Mouse (Mus musculus): ENCODE data around the gene Dntt. TPM values are rescaled to one million over a fixed set of nuclear protein-coding genes. Genes with fewer than 3 reads are reported as not detected.

The Dntt gene
- polyA plus RNA-seq, 1 experiment = 343 TPM

- TF ChIP-seq POLR2A (IDR thresholded peaks at IDR 0.05; ENCODE audit: insufficient read depth, low read depth, low read length) (no peak), CTCF (IDR thresholded peaks at IDR 0.05; ENCODE audit: insufficient read depth, low read depth, low read length) (no peak)
- Histone ChIP-seq H3K27ac (ENCODE audit: insufficient read depth, low read depth, low read length) (no peak overlapping the region), H3K4me1 (ENCODE audit: control insufficient read depth, insufficient read depth, low read length) (no peaks in the 10 kb centered on the region), H3K4me3 (ENCODE audit: insufficient read depth, low read depth, low read length) (no peak overlapping the region)
- 91% methylated on average over 14 of the region's 14 CpGs for WGBS
Observed at GRCm38 (mm10) chr19:41073746-41074455, 44.8 kb downstream of the Dntt start.

DNA sequence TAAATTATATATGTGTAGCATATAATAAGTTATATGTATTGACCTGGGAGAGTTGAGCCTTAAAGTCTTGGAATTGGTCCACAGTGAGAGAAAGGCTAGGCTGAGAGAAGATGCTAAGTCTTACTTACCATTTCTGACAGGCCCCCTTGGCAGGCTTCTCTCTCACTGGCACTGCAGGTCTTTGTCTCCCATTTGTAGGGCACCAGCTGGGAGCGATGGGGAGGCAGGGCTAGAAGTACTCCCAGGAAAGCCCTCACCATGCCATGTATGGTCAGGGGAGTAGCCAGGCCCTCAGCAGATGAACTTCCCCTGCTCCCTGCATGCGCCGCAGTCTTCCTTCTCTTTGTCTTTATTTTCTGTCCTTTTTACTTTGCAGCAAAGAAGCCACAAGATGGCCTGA is 47.8 kb downstream of the Dntt start, which contains the start of gene Opalin:
TSS of gene Opalin (minus strand) at position 208 of the 400 bp plus-strand sequence.
- no peak for TF ChIP-seq POLR2A (IDR thresholded peaks at IDR 0.05; ENCODE audit: insufficient read depth, low read depth, low read length)
- TF ChIP-seq CTCF (IDR thresholded peaks at IDR 0.05; ENCODE audit: insufficient read depth, low read depth, low read length) = no peak
- Histone ChIP-seq H3K4me1 (ENCODE audit: control insufficient read depth, insufficient read depth, low read length) (peaks cover 4% of the 10 kb centered on the region), H3K27ac (ENCODE audit: insufficient read depth, low read depth, low read length) (no peak within 1 kb of the TSS), H3K4me3 (ENCODE audit: insufficient read depth, low read depth, low read length) (no peak within 1 kb of the TSS)
- 77% methylated on average over 3 of the region's 3 CpGs for WGBS

GRCm38 (mm10) chr19:41081589-41081988 is 52.5 kb downstream of the Dntt start:
- Histone ChIP-seq H3K4me3 (ENCODE audit: insufficient read depth, low read depth, low read length) (no peak overlapping the region), H3K27ac (ENCODE audit: insufficient read depth, low read depth, low read length) (no peak overlapping the region), H3K4me1 (ENCODE audit: control insufficient read depth, insufficient read depth, low read length) (peaks cover 4% of the 10 kb centered on the region)
- TF ChIP-seq CTCF (IDR thresholded peaks at IDR 0.05; ENCODE audit: insufficient read depth, low read depth, low read length) = no peak
- TF ChIP-seq POLR2A (IDR thresholded peaks at IDR 0.05; ENCODE audit: insufficient read depth, low read depth, low read length) = no peak
- 40% methylated on average over 3 of the region's 3 CpGs for WGBS

DNA sequence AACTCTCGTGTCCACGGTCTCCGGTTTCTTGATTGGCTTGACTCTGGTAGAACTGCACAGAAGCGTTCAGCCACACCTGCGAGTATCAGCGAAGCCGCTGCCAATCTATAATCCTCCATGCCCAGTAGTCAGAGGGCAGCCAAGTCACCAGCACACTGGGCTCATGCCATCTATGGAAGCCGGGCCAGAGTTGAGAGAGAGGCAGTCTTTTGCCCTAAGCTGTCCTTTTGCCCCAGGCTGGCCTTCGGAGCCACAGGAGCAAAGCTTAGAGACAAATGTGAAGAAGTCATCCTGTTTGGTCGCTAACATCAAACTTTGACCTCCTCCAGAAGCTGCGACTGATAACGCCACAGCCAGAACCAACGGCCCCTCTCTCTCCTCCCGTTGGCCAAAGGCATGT is 54.6 kb downstream of the Dntt start:
- 91% methylated on average over 14 of the region's 14 CpGs for WGBS

GRCm38 (mm10) chr19:41086289-41086688 is 57.2 kb downstream of the Dntt start:
- Histone ChIP-seq H3K27ac (ENCODE audit: insufficient read depth, low read depth, low read length) (no peak overlapping the region), H3K4me1 (ENCODE audit: control insufficient read depth, insufficient read depth, low read length) (peaks cover 4% of the 10 kb centered on the region), H3K4me3 (ENCODE audit: insufficient read depth, low read depth, low read length) (no peak overlapping the region)
- WGBS = 94% methylated on average over 6 of the region's 6 CpGs
- TF ChIP-seq CTCF (IDR thresholded peaks at IDR 0.05; ENCODE audit: insufficient read depth, low read depth, low read length) (no peak), POLR2A (IDR thresholded peaks at IDR 0.05; ENCODE audit: insufficient read depth, low read depth, low read length) (no peak)

More for the DNA sequence above, 54.6 kb downstream of the Dntt start:
- Histone ChIP-seq H3K27ac (ENCODE audit: insufficient read depth, low read depth, low read length) (no peak overlapping the region), H3K4me3 (ENCODE audit: insufficient read depth, low read depth, low read length) (no peak overlapping the region), H3K4me1 (ENCODE audit: control insufficient read depth, insufficient read depth, low read length) (peaks cover 4% of the 10 kb centered on the region)
- TF ChIP-seq POLR2A (IDR thresholded peaks at IDR 0.05; ENCODE audit: insufficient read depth, low read depth, low read length) (no peak), CTCF (IDR thresholded peaks at IDR 0.05; ENCODE audit: insufficient read depth, low read depth, low read length) (no peak)

GRCm38 (mm10) chr19:41086700-41087099 is 57.6 kb downstream of the Dntt start:
- no peak for TF ChIP-seq CTCF (IDR thresholded peaks at IDR 0.05; ENCODE audit: insufficient read depth, low read depth, low read length)
- TF ChIP-seq POLR2A (IDR thresholded peaks at IDR 0.05; ENCODE audit: insufficient read depth, low read depth, low read length) = no peak
- H3K27ac ChIP-seq (ENCODE audit: insufficient read depth, low read depth, low read length) = no peak overlapping the region
- WGBS = 7% methylated on average over 2 of the region's 2 CpGs

DNA sequence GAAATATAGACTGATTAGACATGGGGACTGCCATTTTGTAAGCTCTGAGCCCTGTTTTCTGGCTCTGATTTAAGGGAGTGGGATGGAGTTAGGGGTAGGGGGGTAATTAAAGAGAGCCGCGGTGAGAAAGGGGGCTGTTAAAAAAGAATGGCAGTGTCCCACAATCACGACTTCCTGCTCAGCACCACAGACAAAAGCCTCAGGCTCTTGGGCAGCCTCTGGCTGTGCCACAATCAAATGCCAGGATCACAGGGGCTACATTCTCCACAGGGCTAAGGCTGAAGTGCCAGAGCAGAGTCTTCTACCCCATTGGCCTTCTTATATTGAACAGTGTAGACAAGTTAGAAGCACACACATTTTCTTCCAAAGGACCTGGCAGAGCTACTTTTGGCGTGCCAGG is 58.8 kb downstream of the Dntt start:
- no peak overlapping the region for H3K27ac ChIP-seq (ENCODE audit: insufficient read depth, low read depth, low read length)
- WGBS = 28% methylated on average over 4 of the region's 4 CpGs

More at GRCm38 (mm10) chr19:41086700-41087099, 57.6 kb downstream of the Dntt start:
- Histone ChIP-seq H3K4me3 (ENCODE audit: insufficient read depth, low read depth, low read length) (no peak overlapping the region), H3K4me1 (ENCODE audit: control insufficient read depth, insufficient read depth, low read length) (no peaks in the 10 kb centered on the region; the same call in 1 of the 2 replicates)

GRCm38 (mm10) chr19:41088491-41088890 is 59.4 kb downstream of the Dntt start:
- Histone ChIP-seq H3K27ac (ENCODE audit: insufficient read depth, low read depth, low read length) (no peak overlapping the region), H3K4me1 (ENCODE audit: control insufficient read depth, insufficient read depth, low read length) (no peaks in the 10 kb centered on the region; the same call in 1 of the 2 replicates), H3K4me3 (ENCODE audit: insufficient read depth, low read depth, low read length) (no peak overlapping the region)
- TF ChIP-seq POLR2A (IDR thresholded peaks at IDR 0.05; ENCODE audit: insufficient read depth, low read depth, low read length) (no peak), CTCF (IDR thresholded peaks at IDR 0.05; ENCODE audit: insufficient read depth, low read depth, low read length) (no peak)
- 45% methylated on average over 18 of the region's 18 CpGs for WGBS

More for the DNA sequence above, 58.8 kb downstream of the Dntt start:
- H3K4me3 ChIP-seq (ENCODE audit: insufficient read depth, low read depth, low read length) = no peak overlapping the region
- TF ChIP-seq POLR2A (IDR thresholded peaks at IDR 0.05; ENCODE audit: insufficient read depth, low read depth, low read length) = no peak
- no peak for TF ChIP-seq CTCF (IDR thresholded peaks at IDR 0.05; ENCODE audit: insufficient read depth, low read depth, low read length)
- H3K4me1 ChIP-seq (ENCODE audit: control insufficient read depth, insufficient read depth, low read length) = no peaks in the 10 kb centered on the region; the same call in 1 of the 2 replicates

- 10% methylated on average over 5 of the region's 5 CpGs for WGBS
- no peak overlapping the region for H3K4me3 ChIP-seq (ENCODE audit: insufficient read depth, low read depth, low read length)
- no peaks in the 10 kb centered on the region; the same call in 1 of the 2 replicates for H3K4me1 ChIP-seq (ENCODE audit: control insufficient read depth, insufficient read depth, low read length)
- no peak overlapping the region for H3K27ac ChIP-seq (ENCODE audit: insufficient read depth, low read depth, low read length)
- no peak for TF ChIP-seq POLR2A (IDR thresholded peaks at IDR 0.05; ENCODE audit: insufficient read depth, low read depth, low read length)
- TF ChIP-seq CTCF (IDR thresholded peaks at IDR 0.05; ENCODE audit: insufficient read depth, low read depth, low read length) = no peak
Observed at GRCm38 (mm10) chr19:41089833-41090232, 60.8 kb downstream of the Dntt start.

All from olfactory bulb, adult 2 months (tissue).